Mouse (Mus musculus) testis, adult 2 months (tissue): Measurements from ENCODE around the gene Gm7247.

Source experiments
- CTCF ChIP-seq: fragments of 200-500 bp; IDR thresholded peaks from 2 replicates; pipeline ENCODE4 v1.5.1; 2012; ENCODE audit warnings: low read depth, mild to moderate bottlenecking, inconsistent platforms, low read length, moderate library complexity; ENCODE audit not compliant: control insufficient read depth, insufficient read depth, insufficient replicate concordance
- POLR2A ChIP-seq: fragments of 200-500 bp; IDR thresholded peaks from 2 replicates; pipeline ENCODE4 v1.6.1; 2012; ENCODE audit warnings: low read depth, mild to moderate bottlenecking, inconsistent platforms, low read length, moderate library complexity; ENCODE audit not compliant: control insufficient read depth

- TF ChIP-seq CTCF: no peak
- TF ChIP-seq POLR2A: no peak
Measured at GRCm38 (mm10) chr14:51324001-51324400, 37.6 kb upstream of the Gm7247 start.
